Mouse (Mus musculus) colon, adult 2 months (tissue): ENCODE measurements around the gene N4bp3. TPM values are rescaled to one million over a fixed set of nuclear protein-coding genes. Genes with fewer than 3 reads are reported as not detected.

Experiments
- polyA plus RNA-seq: library from polyadenylated mRNA; depleted of rRNA; stranded (reverse); fragments of >200 nt; gene quantifications from 2 replicates; pipeline ENCODE4 v1.2.3, GENCODE M21; 2012; rRNA removed

N4bp3 gene
- polyA plus RNA-seq, result 9.2 and 13.6 TPM in 2 replicates

GRCm38 (mm10) chr11:51650691-51651515 is at the start of gene N4bp3, which contains the start of gene D930048N14Rik:
N4bp3 (minus strand) TSS chr11:51650842.
D930048N14Rik (plus strand) TSS chr11:51650954.

GRCm38 (mm10) chr11:51688330-51689328 is 38.0 kb upstream of the N4bp3 start, which contains the start of gene 0610009B22Rik:
0610009B22Rik (minus strand) TSS chr11:51688874.

GRCm38 (mm10) chr11:51635525-51636322 is 14.9 kb downstream of the N4bp3 start, which contains the start of gene Rmnd5b:
Rmnd5b (minus strand) TSS chr11:51635896.

GRCm38 (mm10) chr11:51619409-51620060 is 31.1 kb downstream of the N4bp3 start, which contains the start of gene Nhp2:
Nhp2 (plus strand) TSS chr11:51619735.

GRCm38 (mm10) chr11:51606447-51607095 is 44.1 kb downstream of the N4bp3 start, which contains the start of gene Hnrnpab:
Hnrnpab (minus strand) TSS chr11:51606847.

Other genes with a start within 250 kb of the N4bp3 start
- 20.8 and 25.7 TPM in 2 replicates for gene Phykpl, start 66.1 kb downstream of the N4bp3 start, polyA plus RNA-seq
- 331 and 402 TPM in 2 replicates for gene Hnrnpab, start 44.0 kb downstream of the N4bp3 start, polyA plus RNA-seq
- 39.7 and 44.1 TPM in 2 replicates for gene Nhp2, start 31.1 kb downstream of the N4bp3 start, polyA plus RNA-seq
- 69.8 and 84.0 TPM in 2 replicates for gene Rmnd5b, start 14.9 kb downstream of the N4bp3 start, polyA plus RNA-seq
- 7.1 and 8.8 TPM in 2 replicates for gene D930048N14Rik, start 112 bp upstream of the N4bp3 start, polyA plus RNA-seq
- gene 0610009B22Rik, start 38.0 kb upstream of the N4bp3 start, polyA plus RNA-seq, result 8.6 and 8.8 TPM in 2 replicates
- gene Sec24a, start 112.8 kb upstream of the N4bp3 start, polyA plus RNA-seq, result 20.5 and 23.7 TPM in 2 replicates
- gene Sar1b, start 112.8 kb upstream of the N4bp3 start, polyA plus RNA-seq, result 11.0 and 13.1 TPM in 2 replicates
- 9.2 and 10.4 TPM in 2 replicates for gene Jade2, start 206.8 kb upstream of the N4bp3 start, polyA plus RNA-seq